Mouse (Mus musculus) heart, embryonic 14.5 days (tissue): ENCODE data around the gene Wipf3. TPM values are rescaled to one million over a fixed set of nuclear protein-coding genes. Genes with fewer than 3 reads are reported as not detected.

ENCODE experiments used
- ATAC-seq: fragments of 200-750 bp; cut with Nextera tagmentation; 2 replicates; pipeline ENCODE4 v1.8.0; 2017; ENCODE audit warnings: low read depth, moderate TSS enrichment; ENCODE audit not compliant: insufficient number of reproducible peaks, insufficient read depth, low FRiP score
- H3K27ac ChIP-seq, 2 experiments: fragments of 200-500 bp in 1 of 2; fragments of 300-500 bp in 1 of 2; sonication (generic) in 1 of 2; replicated peaks in 1 of 2; 2 replicates each; pipeline ENCODE4 v1.5.1; 2012 to 2014; ENCODE audit warnings: low read depth in 2 of 2, low read length in 2 of 2, control low read depth in 1 of 2, mild to moderate bottlenecking in 1 of 2, mixed read lengths in 1 of 2; ENCODE audit not compliant: control insufficient read depth in 1 of 2, insufficient read depth in 1 of 2
- H3K27me3 ChIP-seq: fragments of 300-500 bp; sonication (generic); 2 replicates; pipeline ENCODE4 v1.6.1; 2014; ENCODE audit warnings: mild to moderate bottlenecking, low read length, control low read depth; ENCODE audit not compliant: control insufficient read depth, insufficient read depth
- H3K36me3 ChIP-seq: fragments of 300-500 bp; sonication (generic); 2 replicates; pipeline ENCODE4 v1.6.1; 2014; ENCODE audit warnings: mild to moderate bottlenecking, control low read depth, low read length, mixed read lengths; ENCODE audit not compliant: control insufficient read depth, insufficient read depth
- H3K4me1 ChIP-seq, 2 experiments: fragments of 200-500 bp in 1 of 2; fragments of 300-500 bp in 1 of 2; sonication (generic) in 1 of 2; 2 replicates each; pipeline ENCODE4 v1.6.1; 2012 to 2014; ENCODE audit warnings: low read length in 2 of 2, control low read depth in 1 of 2, mixed read lengths in 1 of 2; ENCODE audit not compliant: control insufficient read depth in 2 of 2, insufficient read depth in 2 of 2
- H3K4me2 ChIP-seq: fragments of 300-500 bp; sonication (generic); 2 replicates; pipeline ENCODE4 v1.6.1; 2014; ENCODE audit warnings: mild to moderate bottlenecking, low read length
- H3K4me3 ChIP-seq, 2 experiments: fragments of 200-500 bp in 1 of 2; fragments of 300-500 bp in 1 of 2; sonication (generic) in 1 of 2; 2 replicates each; pipeline ENCODE4 v1.5.1; 2012 to 2014; ENCODE audit warnings: low read length in 2 of 2, mild to moderate bottlenecking in 2 of 2, control low read depth in 1 of 2, low read depth in 1 of 2, moderate library complexity in 1 of 2; ENCODE audit not compliant: control insufficient read depth in 1 of 2, insufficient read depth in 1 of 2
- H3K9ac ChIP-seq: fragments of 300-500 bp; sonication (generic); 2 replicates; pipeline ENCODE4 v1.6.1; 2014; ENCODE audit warnings: mild to moderate bottlenecking, low read length
- H3K9me3 ChIP-seq: fragments of 300-500 bp; sonication (generic); 2 replicates; pipeline ENCODE4 v1.6.1; 2016; ENCODE audit warnings: low read length, control low read depth; ENCODE audit not compliant: control insufficient read depth
- WGBS: fragments of 180-500 bp; shearing (Covaris S2); extraction: QIAGEN DNeasy Blood & Tissue Kit; methylation state at CpG from one replicate; pipeline ENCODE4 v1.1.7; 2014; 5-methylcytosine and 5-hydroxymethylcytosine counted together
- polyA plus RNA-seq: library from polyadenylated mRNA; unstranded; fragments of >200 nt; fragmentation: Nextera tagmentation; extraction: Ambion mirVana; gene quantifications from 2 replicates; pipeline ENCODE4 v1.2.1, GENCODE M21; 2014

The Wipf3 gene
- polyA plus RNA-seq, 1 experiment from 2014 or later: 6.9 TPM

DNA sequence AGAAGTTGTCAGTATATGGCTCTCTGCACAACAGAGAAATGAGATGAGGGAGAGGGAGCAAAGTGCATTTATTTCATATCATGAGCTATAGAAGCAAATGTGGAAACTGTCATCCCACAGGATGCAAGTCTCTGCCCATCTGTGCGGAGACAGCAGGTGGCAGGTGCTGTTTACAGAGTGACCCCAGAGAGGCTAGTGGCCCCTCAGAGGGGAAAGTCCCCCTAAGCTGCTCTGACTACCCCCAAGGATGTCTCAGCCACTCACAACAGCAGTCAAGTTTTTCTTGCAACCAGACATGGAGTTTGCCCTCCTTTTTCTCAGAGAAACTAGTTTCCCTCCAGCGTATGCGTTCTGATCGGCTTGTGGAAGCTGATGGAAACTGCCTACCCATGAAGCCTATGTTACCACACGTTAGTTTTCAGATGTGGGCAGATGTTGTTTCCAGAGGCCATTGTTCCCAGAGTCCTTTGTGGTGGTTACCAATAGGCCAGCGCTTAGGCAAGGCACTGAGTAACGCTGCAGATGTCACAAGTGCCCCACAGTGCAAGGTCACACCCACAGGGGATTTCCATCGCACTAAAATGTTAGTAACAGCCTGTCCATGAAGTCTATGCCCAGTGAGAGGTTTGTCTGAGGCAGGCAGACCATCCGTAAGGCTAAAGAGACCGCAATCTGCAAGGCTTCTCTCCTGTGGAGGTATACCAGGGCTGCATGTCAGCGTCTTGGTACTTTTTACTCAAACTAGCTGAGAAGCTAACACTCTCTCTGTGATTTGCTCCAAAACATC is 65.4 kb downstream of the Wipf3 start:
- no peak overlapping the region for H3K27ac ChIP-seq
- H3K27me3 ChIP-seq: no peaks in the 10 kb centered on the region
- WGBS: 76% methylated on average over 11 of the region's 11 CpGs
- no peak overlapping the region for H3K9ac ChIP-seq
- H3K4me3 ChIP-seq: no peak overlapping the region
- H3K36me3 ChIP-seq: peaks cover 10% of the 10 kb centered on the region
- ATAC-seq: no peak
- H3K4me1 ChIP-seq: no peaks in the 10 kb centered on the region
- H3K9me3 ChIP-seq: no peaks in the 10 kb centered on the region
- no peak overlapping the region for H3K4me2 ChIP-seq

DNA sequence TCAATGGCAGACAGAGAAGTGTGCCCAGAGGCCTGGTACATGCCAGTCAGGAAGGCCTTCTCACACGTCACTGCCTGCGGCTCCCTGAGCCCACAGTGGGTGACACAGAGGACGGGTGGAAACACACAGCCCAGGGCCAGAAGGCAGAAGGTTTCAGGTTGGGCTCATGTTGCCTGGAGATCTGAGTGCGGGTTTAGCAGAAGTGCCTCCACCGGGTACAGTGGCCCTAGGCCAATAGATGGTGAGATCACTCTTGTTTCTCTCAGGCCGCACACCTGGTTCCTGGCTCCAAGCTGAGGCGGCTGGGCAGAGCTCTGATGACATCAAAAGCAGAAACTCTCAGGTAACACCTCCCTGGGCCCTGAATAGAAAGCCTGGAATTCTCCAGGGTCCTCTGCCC is 66.8 kb downstream of the Wipf3 start:
- Histone ChIP-seq H3K4me2 (no peak overlapping the region), H3K36me3 (peaks cover 13% of the 10 kb centered on the region), H3K27me3 (no peaks in the 10 kb centered on the region), H3K9ac (no peak overlapping the region), H3K9me3 (no peaks in the 10 kb centered on the region), H3K27ac (no peak overlapping the region), H3K4me1 (no peaks in the 10 kb centered on the region), H3K4me3 (no peak overlapping the region)
- WGBS: 84% methylated on average over 7 of the region's 7 CpGs
- no peak for ATAC-seq

DNA sequence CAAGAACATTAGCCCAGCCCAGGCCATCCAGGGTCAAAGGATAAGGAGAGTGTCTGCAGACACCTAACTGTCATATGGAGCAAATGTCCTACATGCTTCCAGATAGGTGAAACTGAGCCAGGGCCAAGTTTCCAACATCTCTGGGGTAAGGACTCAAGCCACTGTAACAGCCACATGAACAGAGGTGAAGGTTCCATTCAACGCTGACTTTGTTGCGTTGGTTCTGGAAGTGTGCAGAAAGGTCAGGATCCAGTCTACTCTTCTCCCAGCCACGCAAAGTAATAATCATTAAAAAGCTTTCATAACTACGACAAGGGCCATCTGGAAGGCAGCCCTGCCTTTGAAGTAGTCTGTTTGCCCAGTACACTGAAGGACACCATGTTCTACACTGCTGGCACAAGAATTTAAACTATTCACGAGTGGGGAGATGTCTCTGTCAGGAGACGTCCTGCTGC is 73.3 kb downstream of the Wipf3 start:
- Histone ChIP-seq H3K9ac (no peak overlapping the region), H3K4me1 (peaks cover 7 to 17% of the 10 kb centered on the region in 2 experiments), H3K27me3 (no peaks in the 10 kb centered on the region), H3K9me3 (no peaks in the 10 kb centered on the region), H3K36me3 (peaks cover 6% of the 10 kb centered on the region; the same call in 1 of the 2 replicates), H3K4me3 (no peak overlapping the region), H3K4me2 (no peak overlapping the region), H3K27ac (no peak overlapping the region)
- WGBS: 52% methylated on average over 6 of the region's 6 CpGs
- no peak for ATAC-seq

DNA sequence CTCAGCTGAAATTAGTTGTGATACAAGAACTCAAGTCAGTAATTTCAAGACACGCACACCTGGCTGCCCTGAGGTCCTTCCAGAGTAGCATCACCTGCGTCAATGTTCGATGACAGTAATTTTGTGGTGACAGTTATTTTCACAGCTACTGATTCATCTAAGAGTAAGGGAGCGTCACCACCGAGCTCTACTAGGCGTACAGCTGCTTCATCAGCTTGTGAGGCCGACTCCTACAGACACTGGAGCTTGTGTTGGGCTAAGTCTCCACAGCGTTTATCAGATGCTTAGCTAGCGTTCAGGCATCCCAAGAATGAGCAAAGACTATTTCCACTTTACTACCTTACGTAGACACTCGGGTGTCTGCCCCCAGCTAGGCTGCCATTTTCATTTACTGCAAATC is 76.9 kb downstream of the Wipf3 start:
- Histone ChIP-seq H3K36me3 (no peaks in the 10 kb centered on the region; the same call in 1 of the 2 replicates), H3K4me3 (no peak overlapping the region), H3K4me1 (peaks cover 17 to 25% of the 10 kb centered on the region in 2 experiments), H3K27me3 (no peaks in the 10 kb centered on the region), H3K9ac (no peak overlapping the region), H3K27ac (no peak overlapping the region), H3K4me2 (no peak overlapping the region), H3K9me3 (no peaks in the 10 kb centered on the region)
- no peak for ATAC-seq
- WGBS: 53% methylated on average over 11 of the region's 11 CpGs

DNA sequence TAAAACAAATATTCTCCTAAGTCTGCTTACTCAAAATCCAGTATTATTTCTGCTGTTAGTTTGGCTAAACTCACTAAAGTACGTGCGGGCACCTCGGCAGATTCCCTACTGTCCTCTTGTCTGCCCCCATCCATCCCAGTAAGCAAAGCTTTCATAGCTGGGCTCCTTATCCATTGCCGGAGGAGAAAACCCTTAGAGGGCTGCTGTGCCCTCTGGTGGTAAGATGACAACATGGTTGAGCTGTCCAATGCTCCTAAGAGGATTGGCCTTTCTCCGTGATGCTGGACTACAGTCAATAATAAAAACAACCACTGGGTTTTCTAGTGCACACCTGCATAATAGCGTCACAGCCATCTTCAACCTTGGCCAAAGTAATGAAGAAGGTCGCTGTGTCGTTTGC is 77.6 kb downstream of the Wipf3 start:
- H3K4me2 ChIP-seq: no peak overlapping the region
- no peaks in the 10 kb centered on the region for H3K36me3 ChIP-seq
- H3K9ac ChIP-seq: no peak overlapping the region
- 25% methylated on average over 8 of the region's 8 CpGs for WGBS
- H3K27me3 ChIP-seq: no peaks in the 10 kb centered on the region
- no peak overlapping the region for H3K27ac ChIP-seq
- no peak for ATAC-seq
- no peaks in the 10 kb centered on the region for H3K9me3 ChIP-seq
- H3K4me3 ChIP-seq: no peak overlapping the region
- H3K4me1 ChIP-seq: peaks cover 17 to 25% of the 10 kb centered on the region in 2 experiments

DNA sequence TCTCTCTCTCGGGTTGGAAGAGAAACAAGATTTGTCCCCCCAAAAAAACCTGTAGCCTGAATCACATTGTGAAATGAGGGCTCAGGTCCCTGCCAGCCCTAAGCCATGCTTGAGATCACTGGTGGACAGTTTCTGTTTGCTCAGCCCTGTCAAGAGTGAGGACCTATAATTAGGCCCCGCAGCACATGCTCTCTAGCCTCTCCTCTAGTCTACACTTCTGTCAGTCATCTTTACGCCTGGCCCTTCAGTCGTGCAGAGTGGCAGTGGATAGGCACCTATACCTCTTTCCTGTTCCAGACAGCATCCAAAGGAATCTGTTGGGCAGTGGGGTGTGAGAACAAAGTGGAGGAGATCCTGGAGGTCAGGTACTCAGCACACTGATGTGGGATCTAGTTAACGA is 78.4 kb downstream of the Wipf3 start:
- Histone ChIP-seq H3K27ac (peak overlapping the region in 1 of 2 experiments; percentile 17; a peak in 2 of 4 replicates), H3K27me3 (no peaks in the 10 kb centered on the region), H3K4me3 (no peak overlapping the region), H3K9ac (no peak overlapping the region), H3K4me2 (no peak overlapping the region), H3K4me1 (peaks cover 17 to 20% of the 10 kb centered on the region in 2 experiments), H3K9me3 (no peaks in the 10 kb centered on the region), H3K36me3 (no peaks in the 10 kb centered on the region)
- ATAC-seq: no peak; the same call in 1 of the 2 replicates
- 41% methylated on average over 5 of the region's 5 CpGs for WGBS

DNA sequence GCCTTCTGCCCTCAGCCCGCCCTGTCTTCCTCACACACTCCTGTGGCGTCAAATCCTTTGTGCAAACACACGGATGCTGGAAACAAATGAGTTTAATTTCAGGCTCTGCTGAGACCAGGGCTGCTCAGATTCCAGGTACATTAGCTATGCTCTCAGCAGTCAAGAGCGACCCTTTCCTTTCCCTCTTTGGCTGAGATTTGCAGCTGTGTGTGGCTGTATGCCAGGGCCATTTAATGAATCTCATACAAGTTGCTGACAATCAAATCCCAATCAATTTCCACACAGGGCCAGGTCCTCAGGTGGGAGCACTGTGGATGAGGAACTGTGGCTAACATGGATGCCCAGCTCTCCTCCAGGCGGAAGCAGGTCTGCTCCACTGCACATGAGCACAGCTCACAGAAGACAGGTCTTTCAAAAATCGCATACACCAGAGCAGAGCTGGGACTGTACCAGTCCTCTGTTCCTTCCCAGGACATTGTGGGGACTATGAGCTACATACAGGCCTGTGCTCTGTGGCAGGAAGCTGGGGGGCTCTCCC is 78.9 kb downstream of the Wipf3 start:
- Histone ChIP-seq H3K9me3 (no peaks in the 10 kb centered on the region), H3K27me3 (no peaks in the 10 kb centered on the region), H3K36me3 (no peaks in the 10 kb centered on the region), H3K4me3 (no peak overlapping the region), H3K4me1 (peaks cover 14 to 18% of the 10 kb centered on the region in 2 experiments), H3K9ac (0 out of 2 replicates have a peak overlapping the region, but pooled peaks have one; percentile 10), H3K27ac (peak overlapping the region in 1 of 2 experiments; percentile 17; a peak in 2 of 4 replicates), H3K4me2 (no peak overlapping the region)
- WGBS: 58% methylated on average over 6 of the region's 6 CpGs
- ATAC-seq: no peak
